Mouse (Mus musculus) thymus, postnatal 36 days (tissue): Measurements from ENCODE around the gene Sfrp5.

ENCODE experiments used
- DNase-seq, 2 experiments: peaks; one replicate each; pipeline ENCODE4 v3.0.0; 2022; ENCODE audit warnings: mixed read lengths in 2 of 2

Gene Sfrp5

GRCm38 (mm10) chr19:42197066-42197465 is 5.0 kb downstream of the Sfrp5 start:
- DNase-seq, result no peak

DNA sequence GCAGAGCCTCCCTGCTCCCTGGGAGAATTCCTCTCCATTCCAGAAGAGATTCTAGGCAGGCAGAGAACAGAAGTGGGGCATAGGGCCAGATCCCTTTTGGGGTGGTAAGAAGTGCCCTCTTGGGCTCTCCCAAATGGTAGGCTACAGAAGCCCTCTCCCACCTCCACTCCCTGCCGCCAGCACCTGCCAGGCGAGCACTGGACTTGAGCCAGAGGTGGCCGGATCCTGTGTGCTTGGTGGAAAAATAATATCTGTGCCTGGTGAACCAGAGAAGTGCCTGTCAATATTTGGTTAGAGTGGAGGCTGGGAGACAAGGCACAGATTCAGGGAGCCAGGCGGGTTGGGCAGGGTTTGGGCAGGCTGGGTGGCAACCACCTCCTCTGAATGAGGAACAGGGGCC is 5.7 kb downstream of the Sfrp5 start:
- DNase-seq, result no peak

GRCm38 (mm10) chr19:42193311-42193710 is 8.7 kb downstream of the Sfrp5 start:
- DNase-seq, result no peak

GRCm38 (mm10) chr19:42190494-42190893 is 11.6 kb downstream of the Sfrp5 start:
- DNase-seq, result peak; percentile 36 to 47

- DNase-seq, result no peak
Observed at GRCm38 (mm10) chr19:42189735-42190134, 12.3 kb downstream of the Sfrp5 start.

GRCm38 (mm10) chr19:42182673-42183072 is 19.4 kb downstream of the Sfrp5 start:
- DNase-seq, result no peak

- DNase-seq, result no peak
Observed at GRCm38 (mm10) chr19:42179356-42179755, 22.7 kb downstream of the Sfrp5 start.

DNA sequence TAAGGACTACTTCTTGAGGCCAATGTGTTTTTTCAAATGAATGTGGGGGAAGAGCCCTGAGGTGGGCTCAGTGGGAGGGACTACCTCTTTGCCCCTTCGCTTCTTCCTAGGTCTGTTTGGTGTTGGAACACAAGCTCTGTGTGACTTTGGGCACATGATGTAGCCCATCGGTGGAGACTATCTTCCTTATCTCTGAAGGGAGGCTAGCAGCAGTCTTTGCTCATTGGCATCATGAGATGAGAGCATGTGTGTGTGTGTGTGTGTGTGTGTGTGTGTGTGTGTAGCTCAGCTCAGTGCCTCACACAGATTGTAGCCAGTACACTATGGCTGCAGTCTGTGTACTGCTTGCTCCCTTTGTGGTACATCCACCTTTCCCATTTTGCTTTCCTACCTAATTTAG is 24.6 kb downstream of the Sfrp5 start:
- no peak for DNase-seq

DNA sequence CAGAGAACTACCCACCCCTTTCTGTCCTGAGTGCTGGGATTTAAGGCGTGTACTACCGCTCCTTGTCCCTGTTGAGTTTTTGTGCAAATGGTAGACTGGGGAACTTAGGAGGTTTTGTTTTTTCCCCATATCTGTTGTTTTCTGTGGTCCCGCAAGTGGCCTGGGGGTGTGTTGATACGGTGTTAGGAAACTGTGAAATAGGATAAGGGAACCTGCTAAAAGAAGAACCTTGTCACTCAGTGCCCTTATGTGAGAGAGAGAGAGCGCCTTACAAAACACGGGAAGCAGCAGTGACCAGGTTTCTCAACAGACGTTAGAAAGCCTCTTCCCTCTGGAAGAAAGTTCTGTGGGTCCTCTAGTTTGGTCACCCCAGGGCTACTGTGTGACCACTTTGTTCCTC is 25.2 kb downstream of the Sfrp5 start:
- no peak for DNase-seq

GRCm38 (mm10) chr19:42170025-42170969 is 31.8 kb downstream of the Sfrp5 start:
- peak; percentile 94 to 96 for DNase-seq

- no peak for DNase-seq
Observed at GRCm38 (mm10) chr19:42169322-42169975, 32.6 kb downstream of the Sfrp5 start.

GRCm38 (mm10) chr19:42167489-42167888 is 34.6 kb downstream of the Sfrp5 start:
- no peak for DNase-seq

DNA sequence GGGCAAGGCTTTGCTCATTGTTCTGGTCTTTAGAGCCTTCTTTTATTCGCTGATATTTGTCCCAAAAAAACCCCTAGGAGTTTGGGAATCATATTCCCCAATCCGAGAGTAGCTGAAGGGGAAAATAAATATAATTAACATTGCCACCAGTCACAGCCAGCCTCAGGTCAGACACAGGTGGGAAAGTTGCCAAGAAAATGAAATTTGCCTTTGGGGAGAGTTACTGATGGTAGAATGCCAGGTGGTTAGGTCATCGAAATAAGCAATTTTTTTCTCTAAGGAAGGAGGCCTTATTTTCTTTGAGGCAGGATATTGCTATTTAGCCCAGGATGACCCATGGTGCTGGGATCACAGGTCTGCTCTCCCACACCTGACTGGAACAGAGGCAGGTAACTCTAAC is 35.3 kb downstream of the Sfrp5 start:
- no peak for DNase-seq

DNA sequence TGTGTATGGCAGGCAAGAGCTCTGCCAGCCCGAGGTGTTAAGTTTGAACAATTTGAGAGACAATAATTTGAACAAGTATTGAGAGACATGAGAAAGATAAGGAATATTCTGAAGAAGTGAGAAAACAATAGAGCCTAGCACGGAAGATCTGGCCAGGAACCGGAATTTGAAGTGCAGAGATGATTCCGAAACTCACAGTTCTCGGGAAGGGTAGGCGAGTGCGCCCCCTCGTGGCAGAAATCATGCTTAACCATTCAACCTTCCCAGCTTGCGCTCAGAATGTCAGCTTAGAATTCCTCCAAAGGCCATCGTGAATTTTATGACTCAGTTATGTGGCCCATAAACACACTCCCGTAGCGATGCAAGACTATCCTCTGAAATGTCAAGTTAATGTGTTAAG is 35.9 kb downstream of the Sfrp5 start:
- peak; percentile 76 to 85 for DNase-seq

GRCm38 (mm10) chr19:42164188-42164587 is 37.9 kb downstream of the Sfrp5 start:
- no peak for DNase-seq

- DNase-seq, result no peak
Observed at GRCm38 (mm10) chr19:42163764-42164163, 38.3 kb downstream of the Sfrp5 start, which contains the start of gene Zfyve27. Gene Zfyve27 (plus strand): TSS chr19:42163951.

DNA sequence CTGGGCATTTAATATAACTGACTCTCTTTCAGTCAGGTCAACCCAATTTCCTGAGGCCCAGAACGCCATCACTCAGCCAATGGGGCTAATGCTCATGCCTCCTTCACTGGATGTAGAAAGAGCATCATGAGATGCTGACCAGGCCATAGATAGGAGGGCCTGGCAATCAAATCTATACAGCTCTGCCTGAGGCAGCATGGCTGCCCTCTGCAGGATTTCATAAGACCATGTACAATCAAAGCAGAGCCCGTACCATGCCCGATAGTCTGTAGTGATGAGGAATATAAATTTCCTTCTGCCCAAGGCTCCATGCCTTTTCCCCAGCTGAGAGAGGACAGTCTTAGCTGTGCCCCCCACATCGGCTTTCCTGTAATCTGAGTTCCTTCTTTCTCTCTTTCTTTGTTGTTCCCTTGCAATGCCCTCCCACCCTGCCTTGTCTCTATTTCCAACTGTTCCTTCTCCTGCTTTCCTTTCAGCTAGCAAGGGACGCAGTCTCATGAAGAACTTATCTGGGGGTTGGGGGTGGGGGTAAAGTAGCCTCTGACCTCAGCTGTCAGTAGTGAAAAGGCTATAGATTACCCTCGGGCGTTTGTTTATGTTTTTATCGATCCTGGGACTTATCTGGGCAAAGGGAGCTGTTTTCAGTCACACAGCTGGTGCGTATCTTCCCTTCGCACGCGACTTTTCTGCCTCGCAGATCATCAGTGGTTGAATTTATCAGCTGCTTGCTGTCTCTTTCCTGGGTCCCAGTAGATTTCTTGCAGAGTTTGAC is 43.6 kb downstream of the Sfrp5 start:
- no peak for DNase-seq

DNA sequence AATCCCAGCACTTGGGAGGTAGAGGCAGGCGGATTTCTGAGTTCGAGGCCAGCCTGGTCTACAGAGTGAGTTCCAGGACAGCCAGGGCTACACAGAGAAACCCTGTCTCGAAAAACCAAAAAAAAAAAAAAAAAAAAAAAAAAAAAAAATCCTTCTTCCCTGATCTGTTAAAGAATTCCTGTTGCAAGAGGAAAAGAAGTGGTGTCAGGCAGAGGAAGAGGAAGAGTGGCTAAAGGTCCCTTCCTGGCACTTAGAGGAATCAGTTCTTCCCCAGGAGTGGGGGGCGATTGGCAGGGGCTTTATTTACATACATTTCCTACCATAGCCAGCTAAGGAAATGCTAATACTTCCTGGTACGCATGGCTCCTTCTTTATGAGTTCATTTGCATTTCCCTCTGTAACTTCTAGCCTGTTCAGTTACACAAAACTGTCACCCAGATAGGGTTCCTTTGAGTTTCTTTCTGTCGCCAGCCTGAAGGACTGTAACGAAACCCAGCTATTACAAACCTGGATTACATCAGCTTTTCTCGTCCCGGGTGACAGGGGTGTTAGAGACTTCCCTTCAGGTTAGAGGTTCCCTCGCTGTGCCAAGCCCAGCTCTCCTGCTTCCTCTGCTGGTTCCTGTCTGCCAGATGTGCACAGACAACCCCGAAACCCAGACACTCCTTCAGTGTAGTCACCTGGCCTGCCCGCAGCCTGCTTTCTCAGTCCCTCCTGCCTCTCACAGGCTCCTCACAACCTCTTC is 44.4 kb downstream of the Sfrp5 start:
- DNase-seq, result peak in 1 of 2 experiments; percentile 20

GRCm38 (mm10) chr19:42151990-42152389 is 50.1 kb downstream of the Sfrp5 start:
- peak; percentile 59 to 70 for DNase-seq

DNA sequence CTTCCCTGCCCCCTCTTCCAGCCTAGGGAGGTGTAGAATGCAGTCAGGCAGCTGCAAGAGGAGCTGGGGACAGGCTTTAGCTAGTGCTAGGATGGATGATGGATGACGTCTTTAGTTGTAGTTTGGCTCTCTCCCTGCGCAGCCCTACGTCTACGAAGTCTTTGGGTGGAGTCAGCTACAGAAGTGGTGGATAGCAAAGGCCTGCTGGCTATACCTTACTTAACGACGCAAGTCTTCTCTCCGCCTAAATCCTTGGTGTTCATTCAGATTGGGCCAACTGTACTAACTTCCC is 53.5 kb downstream of the Sfrp5 start:
- no peak for DNase-seq
